Mouse (Mus musculus) forebrain, postnatal 0 days (tissue): ENCODE measurements around the gene Mdm2. TPM values are rescaled to one million over a fixed set of nuclear protein-coding genes. Genes with fewer than 3 reads are reported as not detected.
"Not testable (repeated sequence)": the region's sequence is repeated elsewhere in the genome, so short reads cannot be mapped to it uniquely, and the experiment has no call there.

ENCODE experiments used
- ATAC-seq: fragments of 200-750 bp; cut with Nextera tagmentation; 2 replicates; pipeline ENCODE4 v1.8.0; 2017; ENCODE audit warnings: mild to moderate bottlenecking, moderate library complexity
- DNase-seq: peaks from one replicate; pipeline ENCODE4 v3.0.0-alpha.2; 2015
- H3K27ac ChIP-seq: fragments of 300-500 bp; sonication (generic); 2 replicates; pipeline ENCODE4 v1.5.1; 2014; ENCODE audit warnings: low read depth, mild to moderate bottlenecking, antibody characterized with exemption, low read length, moderate library complexity, mixed read lengths
- H3K27me3 ChIP-seq: fragments of 300-500 bp; sonication (generic); 2 replicates; pipeline ENCODE4 v1.6.1; 2014; ENCODE audit warnings: mild to moderate bottlenecking, low read length, mixed read lengths; ENCODE audit not compliant: insufficient read depth
- H3K36me3 ChIP-seq: fragments of 300-500 bp; sonication (generic); 2 replicates; pipeline ENCODE4 v1.6.1; 2014; ENCODE audit warnings: mild to moderate bottlenecking, moderate library complexity; ENCODE audit not compliant: insufficient read depth
- H3K4me1 ChIP-seq: fragments of 300-500 bp; sonication (generic); 2 replicates; pipeline ENCODE4 v1.6.1; 2014; ENCODE audit warnings: antibody characterized with exemption; ENCODE audit not compliant: insufficient read depth
- H3K4me2 ChIP-seq: fragments of 300-500 bp; sonication (generic); 2 replicates; pipeline ENCODE4 v1.6.1; 2014; ENCODE audit warnings: low read depth, mild to moderate bottlenecking, moderate library complexity
- H3K4me3 ChIP-seq: fragments of 300-500 bp; sonication (generic); 2 replicates; pipeline ENCODE4 v1.5.1; 2014; ENCODE audit warnings: low read depth, low read length, mixed read lengths
- H3K9ac ChIP-seq: fragments of 300-500 bp; sonication (generic); 2 replicates; pipeline ENCODE4 v1.6.1; 2014; ENCODE audit warnings: mild to moderate bottlenecking
- H3K9me3 ChIP-seq: fragments of 300-500 bp; sonication (generic); 2 replicates; pipeline ENCODE4 v1.6.1; 2016; ENCODE audit warnings: low read length
- CTCF ChIP-seq: sonication (generic); IDR thresholded peaks from 2 replicates; pipeline ENCODE4 v1.5.1; 2016; ENCODE audit warnings: antibody characterized with exemption, control low read depth, low read depth
- WGBS: fragments of 180-500 bp; shearing (Covaris S2); extraction: QIAGEN DNeasy Blood & Tissue Kit; methylation state at CpG from one replicate; pipeline ENCODE4 v1.1.7; 2014; 5-methylcytosine and 5-hydroxymethylcytosine counted together
- polyA plus RNA-seq: library from polyadenylated mRNA; unstranded; fragments of >200 nt; fragmentation: Nextera tagmentation; extraction: Ambion mirVana; gene quantifications from 2 replicates; pipeline ENCODE4 v1.2.1, GENCODE M21; 2015
- total RNA-seq: library from RNA; depleted of rRNA; stranded (reverse); fragments of >200 nt; gene quantifications from 2 replicates; pipeline ENCODE4 v1.2.3, GENCODE M21; 2014

Mdm2 gene
- total and polyA plus RNA-seq, 2 experiments from 2014 or later: 30.2 to 77.3 TPM

GRCm38 (mm10) chr10:117747711-117748110 is 37.2 kb upstream of the Mdm2 start:
- ATAC-seq: no peak
- WGBS: 93% methylated on average over 7 of the region's 7 CpGs

DNA sequence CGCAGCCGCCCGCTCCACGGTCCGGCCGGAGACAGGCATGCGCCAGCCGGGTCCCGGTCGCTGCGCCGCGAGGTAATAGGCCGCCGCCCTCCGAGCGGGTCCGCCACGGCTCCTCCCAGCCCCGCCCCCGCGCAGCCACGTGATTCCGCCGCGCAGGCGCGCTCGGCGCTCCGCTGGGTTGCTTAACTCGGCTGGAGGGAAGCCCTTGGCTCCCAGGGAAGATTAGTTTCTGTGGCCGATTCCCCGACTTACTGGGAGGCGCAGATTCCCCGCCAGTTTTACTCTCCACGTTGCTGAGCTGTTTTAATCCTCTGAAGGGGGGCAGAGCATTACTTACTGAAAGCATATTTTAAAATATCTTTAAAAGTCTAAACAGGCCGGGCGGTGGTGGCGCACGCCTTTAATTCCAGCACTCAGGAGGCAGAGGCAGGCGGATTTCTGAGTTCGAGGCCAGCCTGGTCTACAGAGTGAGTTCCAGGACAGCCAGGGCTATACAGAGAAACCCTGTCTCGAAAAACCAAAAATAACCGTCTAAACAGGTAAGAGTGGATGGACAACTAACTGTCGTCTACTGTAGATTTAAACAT is 35.8 kb upstream of the Mdm2 start, which contains the start of gene Slc35e3:
Gene Slc35e3 (minus strand): TSS at position 69 of the 587 bp plus-strand sequence.
- Histone ChIP-seq H3K27ac (no peak within 1 kb of the TSS), H3K4me1 (peaks cover 10% of the 10 kb centered on the region), H3K4me2 (peak within 1 kb of the TSS; percentile 72), H3K4me3 (peak within 1 kb of the TSS; percentile 59), H3K36me3 (peaks cover 20% of the 10 kb centered on the region), H3K9ac (peak within 1 kb of the TSS; percentile 65), H3K9me3 (no peaks in the 10 kb centered on the region), H3K27me3 (no peaks in the 10 kb centered on the region)
- 15% methylated on average over 40 of the region's 46 CpGs for WGBS
- no peak for TF ChIP-seq CTCF
- ATAC-seq (peak; percentile 99), DNase-seq (peak; percentile 95)

More at GRCm38 (mm10) chr10:117747711-117748110, 37.2 kb upstream of the Mdm2 start:
- H3K4me3 ChIP-seq: no peak overlapping the region
- no peaks in the 10 kb centered on the region for H3K27me3 ChIP-seq
- no peak overlapping the region for H3K27ac ChIP-seq
- peaks cover 27% of the 10 kb centered on the region for H3K36me3 ChIP-seq
- DNase-seq: no peak
- no peaks in the 10 kb centered on the region for H3K9me3 ChIP-seq
- TF ChIP-seq CTCF: no peak
- H3K9ac ChIP-seq: no peak overlapping the region
- no peak overlapping the region for H3K4me2 ChIP-seq
- H3K4me1 ChIP-seq: peaks cover 10% of the 10 kb centered on the region

DNA sequence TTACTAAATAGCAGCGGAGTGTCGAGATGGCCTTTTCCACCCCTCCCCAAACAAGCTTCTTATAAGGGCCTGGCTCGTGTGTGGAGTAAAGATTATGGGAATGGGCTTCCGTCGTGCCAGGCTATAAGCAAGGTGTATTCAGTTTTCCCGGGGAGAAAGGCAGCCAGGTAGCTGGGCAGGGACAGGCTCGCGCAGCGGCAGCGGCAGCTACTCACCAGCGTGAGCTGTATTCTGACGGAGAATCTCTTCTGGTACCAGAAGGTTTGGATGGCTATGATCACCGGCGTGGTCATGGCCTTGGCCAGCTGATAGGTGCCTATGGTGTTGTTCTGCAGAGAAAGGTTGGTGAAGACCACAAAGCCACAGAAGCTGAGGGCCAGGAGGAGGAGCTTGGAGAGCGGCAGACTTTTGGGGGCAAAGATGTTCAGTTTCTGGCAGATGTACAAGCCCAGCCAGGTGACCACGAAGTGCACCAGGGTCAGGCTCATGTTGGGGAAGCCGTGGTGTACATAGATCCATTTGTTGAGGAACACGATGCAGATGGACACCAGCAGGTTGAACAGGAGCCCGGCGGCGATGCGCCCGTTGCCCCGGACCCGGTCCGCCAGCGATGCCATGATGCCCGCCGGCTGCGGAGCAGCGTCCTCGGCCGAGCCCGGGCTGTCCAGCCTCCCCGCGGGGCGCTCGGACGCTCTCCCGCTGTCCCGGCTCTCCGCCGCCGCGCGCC is 35.2 kb upstream of the Mdm2 start:
- DNase-seq: peak; percentile 46

GRCm38 (mm10) chr10:117743917-117744316 is 33.4 kb upstream of the Mdm2 start:
- Histone ChIP-seq H3K27me3 (no peaks in the 10 kb centered on the region), H3K4me3 (no peak overlapping the region), H3K9ac (no peak overlapping the region), H3K9me3 (no peaks in the 10 kb centered on the region), H3K36me3 (peaks cover 26% of the 10 kb centered on the region), H3K4me2 (0 out of 2 replicates have a peak overlapping the region, but pooled peaks have one; percentile 72), H3K27ac (no peak overlapping the region), H3K4me1 (peaks cover 10% of the 10 kb centered on the region)
- 83% methylated on average over 4 of the region's 4 CpGs for WGBS
- TF ChIP-seq CTCF: no peak
- DNase-seq: no peak
- ATAC-seq: no peak

More for the DNA sequence above, 35.2 kb upstream of the Mdm2 start:
- Histone ChIP-seq H3K4me2 (peak overlapping the region; percentile 72), H3K9ac (peak overlapping the region; percentile 65), H3K4me3 (peak overlapping the region; percentile 59), H3K36me3 (peaks cover 21% of the 10 kb centered on the region)
- ATAC-seq: peak; percentile 66
- not testable (repeated sequence) for H3K27me3 ChIP-seq, H3K9me3 ChIP-seq, H3K4me1 ChIP-seq, H3K27ac ChIP-seq
- 1% methylated on average over 14 of the region's 46 CpGs for WGBS

DNA sequence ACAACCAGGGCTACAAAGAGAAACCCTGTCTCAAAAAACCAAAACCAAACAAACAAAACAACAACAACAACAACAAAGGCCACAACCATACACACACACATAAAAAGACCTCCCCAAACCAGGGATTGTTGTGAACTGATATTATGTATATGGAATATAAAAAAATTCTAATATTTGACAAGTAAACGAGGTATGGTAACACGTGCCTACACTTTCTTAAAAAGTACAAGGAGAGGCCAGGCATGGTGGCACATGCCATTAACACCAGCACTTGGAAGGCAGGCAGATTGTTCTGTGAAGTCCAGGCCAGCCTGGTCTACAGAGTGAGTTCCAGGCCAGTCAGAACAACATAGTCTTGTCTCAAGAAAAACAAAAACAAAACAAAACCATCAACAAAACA is 32.6 kb upstream of the Mdm2 start:
- Histone ChIP-seq H3K27ac (no peak overlapping the region), H3K27me3 (no peaks in the 10 kb centered on the region), H3K9ac (no peak overlapping the region), H3K4me1 (peaks cover 10% of the 10 kb centered on the region), H3K36me3 (peaks cover 28% of the 10 kb centered on the region), H3K9me3 (no peaks in the 10 kb centered on the region), H3K4me2 (no peak overlapping the region), H3K4me3 (no peak overlapping the region)
- DNase-seq (no peak), ATAC-seq (no peak)
- TF ChIP-seq CTCF: no peak
- WGBS: 94% methylated on average over 2 of the region's 2 CpGs

DNA sequence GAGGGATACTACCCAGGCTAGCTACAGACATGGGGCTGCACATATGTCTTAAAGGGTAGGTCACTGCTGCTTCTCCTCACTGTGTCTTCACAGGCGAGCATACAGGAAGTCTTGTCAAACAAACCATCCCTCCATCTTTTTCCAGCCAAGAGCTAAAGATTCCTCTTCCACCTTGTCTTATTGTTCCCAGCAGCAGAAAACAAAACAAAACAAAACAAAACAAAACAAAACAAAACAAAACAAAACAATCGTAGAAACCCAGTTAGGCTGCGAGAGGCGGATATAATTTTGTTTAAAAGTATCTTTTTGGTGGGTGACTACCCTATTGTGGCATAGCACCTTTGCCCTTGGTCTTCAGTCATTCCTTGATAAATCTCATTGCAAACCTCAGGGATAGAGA is 32.1 kb upstream of the Mdm2 start:
- Histone ChIP-seq H3K36me3 (peaks cover 32% of the 10 kb centered on the region), H3K9ac (no peak overlapping the region), H3K9me3 (no peaks in the 10 kb centered on the region), H3K27me3 (no peaks in the 10 kb centered on the region), H3K4me1 (peaks cover 10% of the 10 kb centered on the region), H3K4me3 (no peak overlapping the region), H3K4me2 (no peak overlapping the region), H3K27ac (no peak overlapping the region)
- TF ChIP-seq CTCF: no peak
- no peak for ATAC-seq
- 94% methylated on average over 4 of the region's 4 CpGs for WGBS
- no peak for DNase-seq

DNA sequence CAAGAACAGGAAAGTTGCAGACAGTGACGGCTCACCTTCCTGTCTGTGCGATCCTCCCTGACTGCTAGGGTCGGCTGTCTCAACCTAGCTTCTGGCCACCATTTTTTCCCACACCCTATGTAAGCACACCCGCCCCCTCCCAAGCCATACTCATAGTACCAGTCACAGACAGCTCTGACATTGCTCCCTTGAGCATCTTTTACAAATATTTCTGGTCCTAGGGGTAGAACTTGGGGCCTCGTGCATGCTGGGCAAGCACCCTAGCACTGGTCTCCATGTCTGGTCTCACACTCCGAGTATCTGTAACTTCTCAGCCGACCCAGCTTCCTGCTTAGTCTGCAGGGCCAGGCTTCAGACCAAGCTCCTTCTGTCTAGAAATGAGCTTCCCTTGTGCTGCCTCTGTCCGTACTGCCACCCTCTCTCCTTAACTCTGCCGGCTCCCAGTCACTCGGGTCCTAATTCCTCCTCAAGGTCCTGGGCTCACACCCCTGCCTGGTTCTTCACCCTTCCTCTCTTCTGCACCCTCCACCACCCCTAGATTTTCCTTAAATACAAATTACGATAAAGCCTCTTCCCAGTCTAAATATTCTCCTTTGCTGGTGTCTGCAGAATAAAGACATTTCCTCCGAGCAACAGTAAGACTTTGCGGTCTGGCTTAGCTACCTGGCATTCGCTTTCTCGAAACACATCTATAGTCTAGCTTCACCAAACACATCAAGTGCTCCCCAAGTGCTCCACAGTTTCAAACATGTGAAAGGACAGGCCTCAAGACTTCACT is 31.3 kb upstream of the Mdm2 start:
- no peak for TF ChIP-seq CTCF
- no peak for ATAC-seq
- Histone ChIP-seq H3K9me3 (no peaks in the 10 kb centered on the region), H3K4me3 (no peak overlapping the region), H3K9ac (no peak overlapping the region), H3K4me1 (peaks cover 10% of the 10 kb centered on the region), H3K36me3 (peaks cover 39% of the 10 kb centered on the region), H3K4me2 (no peak overlapping the region), H3K27ac (no peak overlapping the region), H3K27me3 (no peaks in the 10 kb centered on the region)
- 89% methylated on average over 15 of the region's 15 CpGs for WGBS
- no peak for DNase-seq
